Mouse (Mus musculus) testis, adult 2 months (tissue): ENCODE measurements around the gene Hsd17b11.

Source experiments
- CTCF ChIP-seq: fragments of 200-500 bp; IDR thresholded peaks from 2 replicates; pipeline ENCODE4 v1.5.1; 2012; ENCODE audit warnings: low read depth, mild to moderate bottlenecking, inconsistent platforms, low read length, moderate library complexity; ENCODE audit not compliant: control insufficient read depth, insufficient read depth, insufficient replicate concordance
- POLR2A ChIP-seq: fragments of 200-500 bp; IDR thresholded peaks from 2 replicates; pipeline ENCODE4 v1.6.1; 2012; ENCODE audit warnings: low read depth, mild to moderate bottlenecking, inconsistent platforms, low read length, moderate library complexity; ENCODE audit not compliant: control insufficient read depth

DNA sequence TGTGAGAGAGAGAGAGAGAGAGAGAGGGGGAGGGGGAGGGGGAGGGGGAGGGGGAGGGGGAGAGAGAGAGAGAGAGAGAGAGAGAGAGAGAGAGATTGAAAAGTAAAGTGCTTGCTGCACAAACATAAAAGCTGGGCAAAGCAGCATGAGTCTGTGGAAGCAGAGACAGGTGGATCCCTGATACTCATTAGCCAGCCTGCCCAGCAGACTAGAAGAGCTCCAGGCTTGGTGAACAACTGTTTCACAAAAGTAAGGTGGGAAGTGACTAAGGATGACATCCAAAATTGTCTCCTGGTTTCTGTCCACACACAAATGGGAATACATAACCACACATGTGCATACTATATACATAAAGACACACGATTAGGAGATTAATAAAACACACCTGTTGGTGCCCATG lies 81.9 kb downstream of the Hsd17b11 start:
- no peak for TF ChIP-seq POLR2A
- no peak for TF ChIP-seq CTCF
